Comparison of ENCODE assay signal across 8 mouse cellular contexts in genomic region chr9:71895931-71896724, GRCm38 (mm10).
DNase-seq lines count a peak whose midpoint lies in the region; ATAC-seq lines count a peak whose summit lies in the region.

No protein-coding gene starts in this region.

- peak; percentile 38 for DNase-seq in kidney, adult 9 months
- DNase-seq in kidney, postnatal 10 days, result no peak
- peak; percentile 7 for DNase-seq in WW6 (ENCODE audit: low read depth, low spot score)
- no peak for DNase-seq in ovary, postnatal 10 days (ENCODE audit: low spot score)
- DNase-seq in frontal cortex, postnatal 10 days (ENCODE audit: low spot score in 2 of 2), result no peak

- H3K4me1 ChIP-seq in forebrain, embryonic 16.5 days (replicated peaks; ENCODE audit: control insufficient read depth, insufficient read depth, low read length), result peaks cover 19% of the 10 kb centered on the region
- 0 out of 2 replicates have a peak, but pooled peaks cover 5% of the 10 kb centered on the region for H3K4me1 ChIP-seq in intestine, embryonic 15.5 days (replicated peaks)
- peaks cover 60% of the 10 kb centered on the region for H3K4me1 ChIP-seq in midbrain, embryonic 13.5 days (replicated peaks)

- ATAC-seq in forebrain, embryonic 16.5 days, result peak; percentile 87
- ATAC-seq in intestine, embryonic 15.5 days, result peak; percentile 69
- ATAC-seq in midbrain, embryonic 13.5 days, result peak; percentile 73

- H3K4me2 ChIP-seq in forebrain, embryonic 16.5 days (ENCODE audit: low read length), result peak overlapping the region; percentile 9; the same call in 1 of the 2 replicates
- H3K4me2 ChIP-seq in intestine, embryonic 15.5 days (replicated peaks), result no peak overlapping the region
- peak overlapping the region; percentile 36 for H3K4me2 ChIP-seq in midbrain, embryonic 13.5 days (replicated peaks)

- 7% methylated on average over 2 of the region's 2 CpGs for WGBS in forebrain, embryonic 16.5 days
- 53% methylated on average over 2 of the region's 2 CpGs for WGBS in intestine, embryonic 15.5 days
- WGBS in midbrain, embryonic 13.5 days, result 5% methylated on average over 2 of the region's 2 CpGs

- no peaks in the 10 kb centered on the region for H3K27me3 ChIP-seq in forebrain, embryonic 16.5 days (replicated peaks; ENCODE audit: control insufficient read depth, insufficient read depth, low read length)
- H3K27me3 ChIP-seq in intestine, embryonic 15.5 days (replicated peaks), result no peaks in the 10 kb centered on the region
- no peaks in the 10 kb centered on the region for H3K27me3 ChIP-seq in midbrain, embryonic 13.5 days

- peak overlapping the region; percentile 33 for H3K27ac ChIP-seq in forebrain, embryonic 16.5 days (ENCODE audit: low read length)
- H3K27ac ChIP-seq in intestine, embryonic 15.5 days, result no peak overlapping the region
- peak overlapping the region; percentile 79 for H3K27ac ChIP-seq in midbrain, embryonic 13.5 days

- H3K9ac ChIP-seq in forebrain, embryonic 16.5 days (replicated peaks; ENCODE audit: low read depth, low read length), result no peak overlapping the region
- no peak overlapping the region for H3K9ac ChIP-seq in intestine, embryonic 15.5 days
- H3K9ac ChIP-seq in midbrain, embryonic 13.5 days (replicated peaks), result no peak overlapping the region

- H3K36me3 ChIP-seq in forebrain, embryonic 16.5 days (ENCODE audit: control insufficient read depth, insufficient read depth), result no peaks in the 10 kb centered on the region
- H3K36me3 ChIP-seq in intestine, embryonic 15.5 days, result no peaks in the 10 kb centered on the region
- no peaks in the 10 kb centered on the region for H3K36me3 ChIP-seq in midbrain, embryonic 13.5 days

- H3K4me3 ChIP-seq in forebrain, embryonic 16.5 days (replicated peaks; ENCODE audit: low read length), result peak overlapping the region; percentile 14; the same call in 1 of the 2 replicates
- no peak overlapping the region for H3K4me3 ChIP-seq in intestine, embryonic 15.5 days (replicated peaks)
- peak overlapping the region; percentile 45 for H3K4me3 ChIP-seq in midbrain, embryonic 13.5 days (replicated peaks)

- no peaks in the 10 kb centered on the region for H3K9me3 ChIP-seq in forebrain, embryonic 16.5 days (ENCODE audit: control insufficient read depth, low read length)
- H3K9me3 ChIP-seq in intestine, embryonic 15.5 days, result no peaks in the 10 kb centered on the region
- H3K9me3 ChIP-seq in midbrain, embryonic 13.5 days, result no peaks in the 10 kb centered on the region

Comparison
In these comparisons a context has a peak if more than half of its experiments do, and no peak if none do; other contexts are left out.
1. DNase-seq: peak in kidney, adult 9 months (single experiment) and WW6 (single experiment); none in kidney, postnatal 10 days (single experiment), ovary, postnatal 10 days (single experiment) and frontal cortex, postnatal 10 days (0 of 2).
2. Peak in every context shown above with its lines, with median percentiles within 50 percentile points of each other: ATAC-seq.